Mouse (Mus musculus): Measurements from ENCODE around the gene Ccn5.

- TF ChIP-seq CTCF (IDR thresholded peaks at IDR 0.05; ENCODE audit: low read depth): no peak
- no peak for TF ChIP-seq EP300 (optimal IDR thresholded peaks at IDR 0.05)
Observed at GRCm38 (mm10) chr2:163787086-163787485, 33.6 kb upstream of the Ccn5 start.

Measured in stomach, postnatal 0 days (tissue).